Mouse (Mus musculus) embryonic facial prominence, embryonic 11.5 days (tissue): Measurements from ENCODE around the gene Pam. TPM values are rescaled to one million over a fixed set of nuclear protein-coding genes. Genes with fewer than 3 reads are reported as not detected.
A peak's percentile ranks its signal among the peaks of the same experiment; 100 is the strongest.

ENCODE experiments used
- ATAC-seq: fragments of 200-750 bp; cut with Nextera tagmentation; replicated peaks from 2 replicates; pipeline ENCODE4 v1.8.0; 2017; ENCODE audit warnings: low read depth; ENCODE audit not compliant: insufficient number of reproducible peaks, low FRiP score, low TSS enrichment
- DNase-seq: peaks from one replicate; pipeline ENCODE4 v3.0.0-alpha.2; 2015; ENCODE audit warnings: low spot score
- H3K27ac ChIP-seq: fragments of 300-500 bp; sonication (generic); replicated peaks from 2 replicates; pipeline ENCODE4 v1.5.1; 2014; ENCODE audit warnings: mild to moderate bottlenecking, low read depth, low read length, control low read depth
- H3K27me3 ChIP-seq: fragments of 300-500 bp; sonication (generic); 2 replicates; pipeline ENCODE4 v1.6.1; 2014; ENCODE audit warnings: mild to moderate bottlenecking, low read length, moderate library complexity, mixed read lengths; ENCODE audit not compliant: control insufficient read depth, insufficient read depth
- H3K36me3 ChIP-seq: fragments of 300-500 bp; sonication (generic); replicated peaks from 2 replicates; pipeline ENCODE4 v1.6.1; 2014; ENCODE audit warnings: low read depth, mild to moderate bottlenecking, low read length, moderate library complexity, mixed read lengths; ENCODE audit not compliant: control insufficient read depth, insufficient read depth
- H3K4me1 ChIP-seq: fragments of 300-500 bp; sonication (generic); 2 replicates; pipeline ENCODE4 v1.6.1; 2014; ENCODE audit warnings: low read length, mixed read lengths; ENCODE audit not compliant: control insufficient read depth, insufficient read depth
- H3K4me2 ChIP-seq: fragments of 300-500 bp; sonication (generic); 2 replicates; pipeline ENCODE4 v1.6.1; 2014; ENCODE audit warnings: low read depth, mild to moderate bottlenecking, control low read depth, low read length, moderate library complexity
- H3K4me3 ChIP-seq: fragments of 300-500 bp; sonication (generic); 2 replicates; pipeline ENCODE4 v1.5.1; 2014; ENCODE audit warnings: low read depth, low read length, control low read depth
- H3K9ac ChIP-seq: fragments of 300-500 bp; sonication (generic); replicated peaks from 2 replicates; pipeline ENCODE4 v1.6.1; 2014; ENCODE audit warnings: mild to moderate bottlenecking, control low read depth, low read length
- H3K9me3 ChIP-seq: fragments of 300-500 bp; sonication (generic); replicated peaks from 2 replicates; pipeline ENCODE4 v1.6.1; 2016; ENCODE audit warnings: mild to moderate bottlenecking, low read length, inconsistent platforms, mixed read lengths; ENCODE audit not compliant: control insufficient read depth
- WGBS: fragments of 180-500 bp; shearing (Covaris S2); extraction: QIAGEN DNeasy Blood & Tissue Kit; methylation state at CpG from one replicate; pipeline ENCODE4 v1.1.7; 2014; 5-methylcytosine and 5-hydroxymethylcytosine counted together
- polyA plus RNA-seq: library from polyadenylated mRNA; unstranded; fragments of >200 nt; fragmentation: Nextera tagmentation; extraction: Ambion mirVana; gene quantifications from 2 replicates; pipeline ENCODE4 v1.2.1, GENCODE M21; 2014

The Pam gene
- polyA plus RNA-seq, 1 experiment from 2014 or later = 22.3 TPM

DNA sequence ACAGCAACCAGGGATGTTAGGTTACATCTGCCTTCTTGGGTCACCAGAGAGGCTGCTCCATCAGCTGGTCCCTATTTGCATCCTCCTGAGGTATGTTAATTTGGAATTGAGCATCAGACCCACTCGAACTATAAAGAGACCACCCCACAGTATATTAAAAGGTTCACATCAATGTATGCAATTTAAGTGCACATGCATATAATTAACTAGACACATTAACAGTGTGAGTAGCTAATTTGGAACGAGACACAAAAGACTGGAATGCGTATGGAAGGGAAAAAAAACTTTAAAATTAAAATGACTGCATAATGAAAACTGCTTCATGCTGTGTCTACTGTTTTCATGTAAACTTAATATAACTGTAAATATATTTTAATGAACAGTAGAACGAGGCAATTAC, 164.2 kb downstream of the Pam start:
- H3K9ac ChIP-seq = no peak overlapping the region
- DNase-seq (no peak), ATAC-seq (no peak)
- no peaks in the 10 kb centered on the region for H3K36me3 ChIP-seq
- H3K4me3 ChIP-seq = no peak overlapping the region
- H3K27ac ChIP-seq = no peak overlapping the region
- H3K4me2 ChIP-seq = no peak overlapping the region
- no peaks in the 10 kb centered on the region for H3K9me3 ChIP-seq
- H3K4me1 ChIP-seq = no peaks in the 10 kb centered on the region
- no peaks in the 10 kb centered on the region for H3K27me3 ChIP-seq
- 84% methylated on average over 4 of the region's 4 CpGs for WGBS

DNA sequence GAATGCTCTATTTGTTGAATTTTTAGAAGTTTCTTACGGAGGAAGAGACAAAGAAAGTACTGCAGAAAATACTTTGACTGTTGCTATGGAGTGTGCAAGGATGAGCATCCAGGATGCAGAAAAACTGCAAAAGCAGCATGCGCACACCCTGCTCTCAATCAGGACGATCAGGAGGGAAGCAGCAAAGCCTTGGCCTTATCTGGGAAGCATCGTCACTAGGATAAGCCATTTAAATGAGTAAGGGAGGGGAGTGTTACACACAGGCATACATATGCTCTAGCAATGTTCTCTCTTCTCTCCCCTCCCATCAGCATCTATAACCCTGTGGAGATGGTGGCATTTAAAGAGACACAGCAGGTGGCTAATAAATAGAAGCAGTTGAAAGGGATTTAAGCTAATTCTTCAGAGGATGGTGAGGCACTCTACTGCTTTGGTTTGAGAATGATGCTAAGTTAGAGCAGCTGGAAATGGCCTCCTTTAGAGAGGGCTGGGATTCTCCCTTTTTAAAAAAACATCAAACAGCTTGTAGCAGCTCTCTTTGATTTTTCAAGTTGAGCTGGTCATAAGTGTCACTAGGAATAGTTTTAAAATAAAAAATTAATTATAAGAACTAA, 165.9 kb downstream of the Pam start:
- no peak for ATAC-seq
- no peak overlapping the region for H3K4me2 ChIP-seq

DNA sequence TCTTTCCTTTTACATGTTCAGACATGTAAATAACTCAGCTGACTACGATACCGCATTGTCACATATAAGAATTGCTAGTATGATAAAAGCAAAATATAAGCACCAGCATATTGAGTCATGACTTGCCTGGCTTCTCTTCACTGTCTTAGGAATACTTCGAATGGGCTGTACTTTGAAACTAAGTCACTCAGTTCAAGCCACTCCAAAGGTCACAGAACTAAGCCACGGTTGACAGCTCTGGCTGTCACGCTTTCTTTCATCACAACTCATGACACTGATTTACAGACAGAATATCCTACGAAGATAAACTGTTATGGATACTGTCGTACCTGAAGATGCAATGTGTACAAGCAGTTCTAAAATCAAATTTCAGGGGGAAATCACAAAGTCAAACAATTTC, 168.7 kb downstream of the Pam start:
- Histone ChIP-seq H3K4me3 (no peak overlapping the region), H3K9ac (no peak overlapping the region), H3K27me3 (no peaks in the 10 kb centered on the region), H3K36me3 (no peaks in the 10 kb centered on the region), H3K4me2 (no peak overlapping the region), H3K27ac (no peak overlapping the region), H3K9me3 (no peaks in the 10 kb centered on the region), H3K4me1 (no peaks in the 10 kb centered on the region)
- ATAC-seq (no peak), DNase-seq (no peak)
- WGBS = 87% methylated on average over 7 of the region's 7 CpGs

More for the DNA sequence above, 165.9 kb downstream of the Pam start:
- Histone ChIP-seq H3K36me3 (no peaks in the 10 kb centered on the region), H3K27ac (no peak overlapping the region), H3K4me1 (no peaks in the 10 kb centered on the region), H3K27me3 (no peaks in the 10 kb centered on the region), H3K9ac (no peak overlapping the region), H3K9me3 (no peaks in the 10 kb centered on the region), H3K4me3 (no peak overlapping the region)
- DNase-seq = no peak
- 46% methylated on average over 4 of the region's 4 CpGs for WGBS

DNA sequence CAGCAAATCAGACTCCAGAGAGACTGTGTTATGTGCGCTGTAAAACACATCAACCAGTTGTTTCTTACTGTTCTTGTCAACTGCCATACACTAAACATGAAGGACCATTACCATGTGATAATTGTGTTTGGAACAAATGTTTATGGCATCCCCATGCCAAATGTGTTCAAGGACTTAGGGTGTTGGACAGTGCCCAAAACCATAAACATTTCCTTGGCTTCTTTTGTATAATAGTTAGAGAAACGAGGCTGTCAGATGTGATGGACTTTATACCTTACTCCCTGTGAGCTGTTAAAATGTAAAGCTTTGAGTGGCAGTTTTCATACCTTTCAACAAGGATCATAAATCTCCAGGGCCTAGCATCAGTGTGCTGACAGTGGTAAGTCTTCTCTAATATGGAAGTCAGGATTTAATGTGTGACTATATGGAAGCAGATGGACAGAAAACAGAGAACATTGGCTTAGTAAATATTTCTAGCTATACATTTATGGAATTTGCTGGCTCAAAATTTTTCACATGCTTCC, 169.4 kb downstream of the Pam start:
- Histone ChIP-seq H3K36me3 (no peaks in the 10 kb centered on the region), H3K4me1 (no peaks in the 10 kb centered on the region), H3K4me3 (no peak overlapping the region), H3K27me3 (no peaks in the 10 kb centered on the region), H3K9me3 (no peaks in the 10 kb centered on the region), H3K9ac (no peak overlapping the region), H3K27ac (no peak overlapping the region), H3K4me2 (no peak overlapping the region)
- ATAC-seq = no peak
- no peak for DNase-seq
- 87% methylated on average over 2 of the region's 2 CpGs for WGBS

DNA sequence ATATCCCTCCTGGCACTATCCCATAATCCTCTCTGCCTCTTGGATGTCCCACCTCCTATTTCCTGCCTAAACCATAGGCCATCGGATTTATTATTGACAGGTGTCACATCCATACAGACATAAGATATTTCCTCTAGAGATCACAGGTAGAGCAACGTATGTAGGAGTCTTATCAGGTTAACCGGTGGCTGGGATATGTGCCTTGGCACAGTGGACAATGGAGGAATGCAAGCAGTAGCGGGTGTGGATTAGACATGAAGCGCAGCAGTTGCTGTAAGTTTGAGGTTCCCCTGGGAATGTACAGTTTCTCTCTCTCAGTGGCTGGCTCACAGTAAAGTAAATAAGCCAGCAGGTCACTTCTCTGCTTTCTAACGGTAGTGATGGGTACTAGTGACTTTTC, 173.1 kb downstream of the Pam start:
- ATAC-seq (no peak), DNase-seq (no peak)
- H3K4me1 ChIP-seq = no peaks in the 10 kb centered on the region
- H3K4me2 ChIP-seq = no peak overlapping the region
- no peaks in the 10 kb centered on the region for H3K9me3 ChIP-seq
- no peak overlapping the region for H3K27ac ChIP-seq
- H3K9ac ChIP-seq = no peak overlapping the region
- no peaks in the 10 kb centered on the region for H3K36me3 ChIP-seq
- WGBS = 84% methylated on average over 6 of the region's 6 CpGs
- no peak overlapping the region for H3K4me3 ChIP-seq
- no peaks in the 10 kb centered on the region for H3K27me3 ChIP-seq

DNA sequence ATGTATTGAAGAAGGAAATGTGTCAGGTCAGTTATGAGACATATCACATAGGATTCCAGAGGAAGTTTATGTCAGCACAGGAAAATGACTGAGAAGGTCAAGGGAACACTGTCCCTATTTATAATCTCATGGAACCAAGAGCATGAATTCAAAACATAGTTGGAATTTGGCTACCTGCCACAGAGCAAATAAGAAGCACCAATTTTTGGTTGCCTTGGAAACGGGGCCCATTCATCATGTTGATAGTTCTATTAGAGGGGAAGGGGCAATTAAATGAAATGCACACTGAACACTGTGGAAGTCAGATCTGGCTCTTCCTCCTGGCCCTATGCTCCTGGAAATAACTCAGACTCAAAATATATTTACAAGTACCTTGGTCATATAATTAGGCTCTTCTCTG, 173.6 kb downstream of the Pam start:
- Histone ChIP-seq H3K4me3 (no peak overlapping the region), H3K36me3 (no peaks in the 10 kb centered on the region), H3K27me3 (no peaks in the 10 kb centered on the region), H3K9me3 (no peaks in the 10 kb centered on the region), H3K4me1 (no peaks in the 10 kb centered on the region), H3K27ac (no peak overlapping the region), H3K4me2 (no peak overlapping the region), H3K9ac (no peak overlapping the region)
- no peak for ATAC-seq
- 72% methylated on average over 1 of the region's 1 CpGs for WGBS
- peak; percentile 26 for DNase-seq

DNA sequence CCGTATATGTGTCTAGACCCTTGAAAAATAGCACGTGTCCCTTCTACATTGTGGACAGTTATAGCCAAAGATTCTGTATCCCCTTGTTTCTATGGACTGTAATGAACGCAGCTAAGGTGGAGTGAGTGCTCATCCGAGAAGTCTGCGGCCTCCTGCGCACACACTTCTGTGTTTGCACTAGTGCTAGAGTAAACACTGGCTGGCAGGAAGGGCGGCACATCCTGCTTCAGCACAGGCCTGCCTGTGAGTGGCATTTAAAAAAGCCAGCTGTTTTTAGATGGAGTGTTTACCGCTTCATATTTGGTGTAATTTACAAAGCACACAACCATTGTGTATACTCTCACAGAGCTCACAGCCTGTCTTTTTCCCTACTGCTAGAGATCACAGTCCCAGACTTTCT, 177.0 kb downstream of the Pam start:
- H3K4me2 ChIP-seq = no peak overlapping the region
- ATAC-seq = no peak
- no peaks in the 10 kb centered on the region for H3K36me3 ChIP-seq

DNA sequence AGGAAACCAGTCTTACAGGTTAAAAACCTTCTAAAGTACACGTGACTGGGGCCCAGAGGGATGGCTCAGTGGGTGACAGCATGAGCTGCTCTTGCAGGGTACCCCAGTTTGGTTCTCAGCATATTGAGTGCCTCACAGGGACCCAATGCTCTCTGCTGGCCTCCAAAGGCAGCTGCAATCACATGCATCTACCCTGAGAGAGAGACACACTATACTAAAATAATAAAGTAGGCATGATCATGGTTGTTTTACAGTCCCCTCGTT, 178.5 kb downstream of the Pam start:
- H3K27me3 ChIP-seq = no peaks in the 10 kb centered on the region
- DNase-seq (no peak), ATAC-seq (no peak)
- 70% methylated on average over 2 of the region's 2 CpGs for WGBS
- no peak overlapping the region for H3K9ac ChIP-seq
- H3K36me3 ChIP-seq = no peaks in the 10 kb centered on the region
- H3K4me1 ChIP-seq = no peaks in the 10 kb centered on the region
- H3K4me3 ChIP-seq = no peak overlapping the region
- H3K9me3 ChIP-seq = no peaks in the 10 kb centered on the region
- H3K27ac ChIP-seq = no peak overlapping the region
- H3K4me2 ChIP-seq = no peak overlapping the region

More for the DNA sequence above, 177.0 kb downstream of the Pam start:
- H3K27me3 ChIP-seq = no peaks in the 10 kb centered on the region
- WGBS = 48% methylated on average over 8 of the region's 8 CpGs
- no peak overlapping the region for H3K27ac ChIP-seq
- H3K9me3 ChIP-seq = no peaks in the 10 kb centered on the region
- no peaks in the 10 kb centered on the region for H3K4me1 ChIP-seq
- H3K4me3 ChIP-seq = no peak overlapping the region
- DNase-seq = no peak
- no peak overlapping the region for H3K9ac ChIP-seq
